Mouse (Mus musculus) stomach, postnatal 0 days (tissue): Measurements from ENCODE around the gene Myh6. TPM values are rescaled to one million over a fixed set of nuclear protein-coding genes. Genes with fewer than 3 reads are reported as not detected.

Experiments used
- ATAC-seq: fragments of 200-750 bp; cut with Nextera tagmentation; 2 replicates; pipeline ENCODE4 v1.8.0; 2017; ENCODE audit not compliant: low FRiP score, low TSS enrichment
- DNase-seq: peaks from one replicate; pipeline ENCODE4 v3.0.0-alpha.2; 2016; ENCODE audit warnings: low spot score
- H3K27ac ChIP-seq: fragments of 300-500 bp; sonication (generic); replicated peaks from 2 replicates; pipeline ENCODE4 v1.5.1; 2014; ENCODE audit warnings: mild to moderate bottlenecking, control low read depth
- H3K27me3 ChIP-seq: fragments of 300-500 bp; sonication (generic); 2 replicates; pipeline ENCODE4 v1.6.1; 2014; ENCODE audit warnings: low read length; ENCODE audit not compliant: control insufficient read depth, insufficient read depth
- H3K36me3 ChIP-seq: fragments of 300-500 bp; sonication (generic); 2 replicates; pipeline ENCODE4 v1.6.1; 2014; ENCODE audit warnings: low read length, mixed read lengths; ENCODE audit not compliant: control insufficient read depth, insufficient read depth
- H3K4me1 ChIP-seq: fragments of 300-500 bp; sonication (generic); replicated peaks from 2 replicates; pipeline ENCODE4 v1.6.1; 2014; ENCODE audit warnings: antibody characterized with exemption; ENCODE audit not compliant: control insufficient read depth, insufficient read depth
- H3K4me2 ChIP-seq: fragments of 300-500 bp; sonication (generic); replicated peaks from 2 replicates; pipeline ENCODE4 v1.6.1; 2014; ENCODE audit warnings: low read depth, mild to moderate bottlenecking, control low read depth, moderate library complexity
- H3K4me3 ChIP-seq: fragments of 300-500 bp; sonication (generic); 2 replicates; pipeline ENCODE4 v1.5.1; 2014; ENCODE audit warnings: low read depth, low read length, control low read depth
- H3K9ac ChIP-seq: fragments of 300-500 bp; sonication (generic); 2 replicates; pipeline ENCODE4 v1.6.1; 2014; ENCODE audit warnings: mild to moderate bottlenecking, low read length, control low read depth, mixed read lengths
- H3K9me3 ChIP-seq: fragments of 300-500 bp; sonication (generic); 2 replicates; pipeline ENCODE4 v1.6.1; 2016; ENCODE audit warnings: low read length; ENCODE audit not compliant: control insufficient read depth
- CTCF ChIP-seq: IDR thresholded peaks from 2 replicates; pipeline ENCODE4 v1.5.1; 2016; ENCODE audit warnings: antibody characterized with exemption, low read depth, mild to moderate bottlenecking, moderate library complexity
- EP300 ChIP-seq: optimal IDR thresholded peaks from 2 replicates; pipeline ENCODE3; 2016; ENCODE audit warnings: antibody characterized with exemption
- WGBS: fragments of 180-500 bp; shearing (Covaris S2); extraction: QIAGEN DNeasy Blood & Tissue Kit; methylation state at CpG from one replicate; pipeline ENCODE4 v1.1.7; 2014; 5-methylcytosine and 5-hydroxymethylcytosine counted together
- polyA plus RNA-seq: library from polyadenylated mRNA; unstranded; fragments of >200 nt; fragmentation: Nextera tagmentation; extraction: Ambion mirVana; gene quantifications from 2 replicates; pipeline ENCODE4 v1.2.1, GENCODE M21; 2015

Myh6 gene
- polyA plus RNA-seq, 1 experiment from 2014 or later = 0.29 TPM

DNA sequence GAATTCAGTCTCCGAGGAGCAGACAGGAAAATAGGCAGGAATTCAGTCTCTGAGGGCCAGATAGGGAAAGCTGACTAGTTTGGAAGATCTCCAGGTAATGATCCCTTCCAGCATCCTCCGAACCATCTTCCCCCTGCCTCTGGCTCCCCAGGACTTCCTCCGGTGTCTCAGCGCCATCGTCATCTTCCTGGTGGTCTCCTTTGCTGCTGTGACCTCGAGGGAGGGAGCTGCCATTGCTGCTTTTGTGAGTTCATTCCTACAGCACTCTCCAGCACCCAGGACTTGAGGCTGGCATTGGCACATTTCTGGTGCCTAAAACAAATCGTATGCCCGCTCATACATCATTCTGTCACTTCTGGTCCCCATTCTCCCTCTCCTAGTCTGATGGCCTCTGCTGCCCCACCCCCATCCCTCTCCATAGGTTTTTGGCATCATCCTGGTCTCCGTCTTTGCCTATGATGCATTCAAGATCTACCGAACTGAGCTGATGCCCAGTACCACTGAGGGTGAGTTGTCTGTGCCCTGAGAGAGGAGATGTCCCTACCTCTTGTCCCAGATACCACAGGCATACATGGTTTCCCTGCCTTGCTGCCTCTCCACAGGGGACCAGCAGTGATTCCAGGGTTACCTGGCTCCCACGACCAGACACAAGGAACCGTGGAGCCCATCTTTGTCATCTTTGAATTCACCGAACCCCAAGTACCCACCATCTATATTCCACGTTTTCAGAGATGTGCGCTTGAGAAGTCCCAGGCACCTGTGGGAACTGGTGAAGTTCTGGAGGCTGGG is 28.1 kb downstream of the Myh6 start:
- WGBS = 79% methylated on average over 15 of the region's 15 CpGs
- no peak overlapping the region for H3K4me2 ChIP-seq
- no peak overlapping the region for H3K4me3 ChIP-seq
- H3K27me3 ChIP-seq = no peaks in the 10 kb centered on the region
- DNase-seq = no peak
- H3K27ac ChIP-seq = no peak overlapping the region
- no peaks in the 10 kb centered on the region for H3K36me3 ChIP-seq
- H3K9me3 ChIP-seq = no peaks in the 10 kb centered on the region
- no peak for ATAC-seq
- no peaks in the 10 kb centered on the region for H3K4me1 ChIP-seq
- H3K9ac ChIP-seq = no peak overlapping the region
- TF ChIP-seq CTCF (no peak), EP300 (no peak)

DNA sequence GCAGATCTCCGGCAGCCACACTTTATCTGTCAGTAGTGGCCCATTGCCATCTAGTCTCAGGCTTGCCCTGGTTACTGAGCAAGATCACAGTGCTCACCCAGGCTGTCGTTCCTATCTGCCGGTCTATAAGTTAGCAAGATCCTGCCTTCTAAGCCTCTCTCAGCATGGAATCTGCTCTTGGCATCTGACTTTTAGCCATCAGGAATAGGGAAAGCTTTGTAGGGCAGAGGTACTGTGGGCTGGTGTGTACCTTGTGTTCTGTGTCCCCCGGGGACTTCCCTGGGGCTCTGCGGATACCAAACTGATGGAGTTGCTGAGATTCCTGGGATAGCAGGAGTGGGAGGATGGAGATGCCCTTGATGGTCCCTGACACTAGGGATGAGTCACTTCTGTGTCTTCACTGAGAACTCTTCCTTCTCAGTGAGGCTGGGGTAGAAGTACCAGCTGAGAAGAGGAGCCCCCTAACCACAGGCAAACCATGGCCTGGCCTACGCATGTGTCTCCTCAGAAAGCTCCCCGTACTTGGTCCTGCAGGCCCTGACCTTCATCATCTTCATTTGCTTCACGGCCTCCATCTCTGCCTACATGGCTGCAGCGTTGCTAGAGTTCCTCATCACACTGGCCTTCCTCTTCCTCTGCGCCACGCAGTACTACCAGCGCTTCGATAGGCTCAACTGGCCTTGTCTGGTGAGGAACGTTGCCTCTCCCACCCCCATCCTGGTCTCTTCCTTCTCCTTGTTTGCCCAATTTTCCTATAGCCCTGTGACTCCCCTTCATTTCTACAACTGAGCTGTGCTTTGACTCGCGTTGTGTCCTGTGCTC is 29.2 kb downstream of the Myh6 start:
- Histone ChIP-seq H3K4me3 (no peak overlapping the region), H3K27ac (no peak overlapping the region)
- TF ChIP-seq EP300 (no peak), CTCF (no peak)

GRCm38 (mm10) chr14:54936831-54937160 is 29.9 kb downstream of the Myh6 start:
- H3K36me3 ChIP-seq = no peaks in the 10 kb centered on the region
- no peak for DNase-seq
- ATAC-seq = no peak
- H3K4me1 ChIP-seq = no peaks in the 10 kb centered on the region
- H3K4me3 ChIP-seq = no peak overlapping the region
- no peak overlapping the region for H3K9ac ChIP-seq
- no peak overlapping the region for H3K27ac ChIP-seq
- H3K9me3 ChIP-seq = no peaks in the 10 kb centered on the region
- no peaks in the 10 kb centered on the region for H3K27me3 ChIP-seq
- no peak overlapping the region for H3K4me2 ChIP-seq
- WGBS = 51% methylated on average over 6 of the region's 6 CpGs
- TF ChIP-seq CTCF (no peak), EP300 (no peak)

More for the DNA sequence above, 29.2 kb downstream of the Myh6 start:
- DNase-seq (no peak), ATAC-seq (no peak)
- WGBS = 90% methylated on average over 16 of the region's 16 CpGs
- Histone ChIP-seq H3K4me2 (no peak overlapping the region), H3K9ac (no peak overlapping the region), H3K27me3 (no peaks in the 10 kb centered on the region), H3K4me1 (no peaks in the 10 kb centered on the region), H3K36me3 (no peaks in the 10 kb centered on the region), H3K9me3 (no peaks in the 10 kb centered on the region)

GRCm38 (mm10) chr14:54935904-54936830 is 30.6 kb downstream of the Myh6 start, which contains the start of gene Cmtm5:
Gene Cmtm5, plus strand, starts transcription at chr14:54936261.
- WGBS = 48% methylated on average over 8 of the region's 8 CpGs
- TF ChIP-seq CTCF (peak; percentile 51), EP300 (no peak)
- peak; percentile 33; the same call in 1 of the 2 replicates for ATAC-seq

GRCm38 (mm10) chr14:54932645-54933150 is 34.0 kb downstream of the Myh6 start, which contains the start of gene Il25:
Gene Il25, plus strand, starts transcription at chr14:54932695.
- WGBS = 26% methylated on average over 6 of the region's 6 CpGs
- DNase-seq (no peak), ATAC-seq (no peak)
- TF ChIP-seq EP300 (no peak), CTCF (no peak)
- H3K4me2 ChIP-seq = no peak within 1 kb of the TSS
- H3K4me3 ChIP-seq = no peak within 1 kb of the TSS
- H3K27me3 ChIP-seq = no peaks in the 10 kb centered on the region
- no peaks in the 10 kb centered on the region for H3K9me3 ChIP-seq
- no peak within 1 kb of the TSS for H3K9ac ChIP-seq
- no peaks in the 10 kb centered on the region for H3K36me3 ChIP-seq
- peaks cover under 1% of the 10 kb centered on the region for H3K4me1 ChIP-seq
- no peak within 1 kb of the TSS for H3K27ac ChIP-seq

More at GRCm38 (mm10) chr14:54935904-54936830, 30.6 kb downstream of the Myh6 start, which contains the start of gene Cmtm5:
- Histone ChIP-seq H3K27ac (no peak within 1 kb of the TSS), H3K4me3 (no peak within 1 kb of the TSS), H3K4me1 (no peaks in the 10 kb centered on the region), H3K4me2 (no peak within 1 kb of the TSS), H3K9me3 (no peaks in the 10 kb centered on the region), H3K36me3 (no peaks in the 10 kb centered on the region), H3K9ac (peak within 1 kb of the TSS; percentile 31; the same call in 1 of the 2 replicates), H3K27me3 (no peaks in the 10 kb centered on the region)
- DNase-seq = no peak
